Mouse (Mus musculus): ENCODE measurements around the gene Atp5d.

The Atp5d gene

GRCm38 (mm10) chr10:80152071-80152872, 13.8 kb downstream of the Atp5d start:
- in situ Hi-C loops (cut with MboI, MseI): no loop called here

GRCm38 (mm10) chr10:80152873-80153260, 14.4 kb downstream of the Atp5d start:
- in situ Hi-C loops (cut with MboI, MseI): no loop called here

- in situ Hi-C loops (cut with MboI, MseI): no loop called here
Observed at GRCm38 (mm10) chr10:80153713-80154112, 15.3 kb downstream of the Atp5d start.

DNA sequence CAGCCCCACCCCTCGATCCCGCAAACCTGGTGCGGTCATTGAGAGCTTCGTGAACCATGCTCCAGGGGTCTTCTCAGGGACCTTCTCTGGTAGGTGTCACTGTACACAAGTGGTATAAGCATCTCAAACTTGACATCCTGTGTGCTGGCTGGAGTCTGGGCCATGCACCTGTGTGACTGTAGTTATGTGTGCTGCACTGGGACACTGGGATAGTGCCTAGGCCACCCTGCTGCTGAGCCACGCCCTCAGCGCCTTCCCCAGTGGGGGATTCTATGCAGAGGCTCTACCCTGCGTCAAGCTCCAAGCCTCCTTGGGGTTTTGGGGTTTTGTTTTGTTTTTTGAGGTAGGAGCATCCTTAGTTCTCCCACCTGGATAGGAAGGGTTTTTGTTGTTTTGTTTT, 16.0 kb downstream of the Atp5d start:
- in situ Hi-C loops (cut with MboI, MseI): no loop called here

GRCm38 (mm10) chr10:80155277-80155676, 16.8 kb downstream of the Atp5d start:
- in situ Hi-C loops (cut with MboI, MseI): no loop called here

DNA sequence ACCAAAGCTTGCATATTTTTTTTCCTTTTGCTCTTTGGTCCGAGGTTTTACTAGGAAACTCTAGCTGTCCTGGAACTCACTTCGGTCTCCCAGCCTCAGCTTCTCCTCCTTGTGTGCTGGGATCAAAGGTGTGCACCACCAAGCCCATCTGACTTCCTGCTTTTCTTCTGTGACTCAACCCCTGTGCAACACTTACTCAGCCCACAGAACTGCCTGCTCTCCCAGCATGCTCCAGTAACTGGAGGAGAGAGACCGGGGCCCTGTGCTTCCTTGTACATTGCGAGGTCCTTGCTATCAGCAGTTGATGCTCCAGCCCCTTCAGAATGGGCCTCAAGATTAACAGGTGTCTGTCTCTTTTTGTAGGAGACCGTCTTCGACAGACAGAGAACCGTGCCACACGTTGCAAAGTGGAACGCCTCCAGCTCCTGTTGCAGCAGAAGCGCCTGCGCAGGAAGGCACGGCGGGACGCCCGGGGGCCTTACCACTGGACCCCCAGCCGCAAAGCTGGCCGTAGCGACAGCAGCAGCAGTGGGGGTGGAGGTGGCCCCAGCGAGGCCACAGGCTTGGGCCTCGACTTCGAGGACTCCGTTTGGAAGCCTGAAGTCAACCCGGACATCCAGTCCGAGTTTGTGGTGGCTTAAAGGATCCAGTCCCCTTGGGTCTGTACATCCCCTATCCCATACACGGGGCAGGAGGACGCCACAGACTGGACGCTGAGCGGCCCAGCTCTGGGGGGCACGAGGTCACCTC, 17.7 kb downstream of the Atp5d start:
- in situ Hi-C loops (cut with MboI, MseI): no loop called here

DNA sequence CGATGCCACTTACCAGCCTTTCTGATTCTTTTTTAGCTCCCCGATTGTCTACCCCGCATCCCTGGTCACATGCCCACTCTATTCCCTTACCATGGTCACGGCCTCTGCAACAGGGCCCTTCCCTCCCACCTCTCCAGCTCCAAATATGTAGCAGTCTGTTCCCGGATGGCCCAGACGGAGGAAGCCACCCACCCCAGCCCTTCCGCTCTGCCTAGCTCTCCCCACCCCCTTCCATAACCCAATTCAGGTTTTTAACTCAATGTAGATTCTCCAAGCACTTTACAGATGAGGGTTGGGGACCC, 18.3 kb downstream of the Atp5d start:
- in situ Hi-C loops (cut with MboI, MseI): no loop called here

GRCm38 (mm10) chr10:80157141-80157929, 18.9 kb downstream of the Atp5d start:
- in situ Hi-C loops (cut with MboI, MseI): no loop called here

- in situ Hi-C loops (cut with MboI, MseI): no loop called here
Observed at GRCm38 (mm10) chr10:80158307-80158986, 20.0 kb downstream of the Atp5d start.

- in situ Hi-C loops (cut with MboI, MseI): no loop called here
Observed at GRCm38 (mm10) chr10:80159021-80159560, 20.7 kb downstream of the Atp5d start.

DNA sequence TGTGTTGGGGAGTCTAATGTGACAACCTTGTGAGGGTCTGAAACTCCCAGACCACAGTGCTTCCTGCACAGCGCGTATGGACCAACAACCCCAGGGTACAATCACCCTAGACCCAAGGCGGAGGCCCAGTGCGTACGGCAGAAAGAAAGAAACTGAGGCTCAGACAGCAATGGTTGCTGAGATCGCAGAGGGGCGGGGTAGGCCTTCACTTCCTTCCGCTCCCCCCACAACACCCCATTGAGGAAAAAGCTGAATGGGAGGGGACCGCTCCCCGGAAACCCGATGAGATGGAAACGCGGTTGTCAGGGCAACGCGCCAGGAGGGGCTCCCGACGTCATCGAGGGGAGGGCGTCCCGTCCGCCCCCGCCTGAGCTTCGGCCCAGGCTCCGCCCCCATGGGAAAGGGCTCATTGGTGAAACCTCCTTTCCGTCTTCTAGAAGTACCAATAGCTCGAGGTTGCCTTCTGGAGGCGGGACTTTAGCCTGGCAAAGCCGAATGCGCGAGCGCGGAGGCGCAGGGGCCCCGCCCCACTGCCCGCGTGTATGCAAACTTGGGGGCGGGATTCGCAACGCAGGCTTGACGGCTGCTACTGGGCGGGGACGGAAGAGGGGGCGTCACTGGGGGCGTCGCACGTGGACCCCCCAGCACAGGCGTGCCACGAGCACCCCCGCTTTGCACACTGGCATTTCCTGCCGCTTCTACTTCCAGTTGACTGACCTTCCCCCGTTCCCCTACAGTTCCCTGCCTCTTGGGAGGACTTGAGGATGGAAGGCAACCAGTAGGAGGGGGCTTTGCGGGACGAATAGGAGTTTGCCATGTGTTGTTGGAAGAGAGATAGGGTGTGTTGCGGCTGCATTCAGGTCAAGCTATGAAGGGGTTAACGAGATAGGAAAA, 21.4 kb downstream of the Atp5d start:
- in situ Hi-C loops (cut with MboI, MseI): no loop called here

GRCm38 (mm10) chr10:80160455-80161371, 22.3 kb downstream of the Atp5d start:
- in situ Hi-C loops (cut with MboI, MseI): no loop called here

DNA sequence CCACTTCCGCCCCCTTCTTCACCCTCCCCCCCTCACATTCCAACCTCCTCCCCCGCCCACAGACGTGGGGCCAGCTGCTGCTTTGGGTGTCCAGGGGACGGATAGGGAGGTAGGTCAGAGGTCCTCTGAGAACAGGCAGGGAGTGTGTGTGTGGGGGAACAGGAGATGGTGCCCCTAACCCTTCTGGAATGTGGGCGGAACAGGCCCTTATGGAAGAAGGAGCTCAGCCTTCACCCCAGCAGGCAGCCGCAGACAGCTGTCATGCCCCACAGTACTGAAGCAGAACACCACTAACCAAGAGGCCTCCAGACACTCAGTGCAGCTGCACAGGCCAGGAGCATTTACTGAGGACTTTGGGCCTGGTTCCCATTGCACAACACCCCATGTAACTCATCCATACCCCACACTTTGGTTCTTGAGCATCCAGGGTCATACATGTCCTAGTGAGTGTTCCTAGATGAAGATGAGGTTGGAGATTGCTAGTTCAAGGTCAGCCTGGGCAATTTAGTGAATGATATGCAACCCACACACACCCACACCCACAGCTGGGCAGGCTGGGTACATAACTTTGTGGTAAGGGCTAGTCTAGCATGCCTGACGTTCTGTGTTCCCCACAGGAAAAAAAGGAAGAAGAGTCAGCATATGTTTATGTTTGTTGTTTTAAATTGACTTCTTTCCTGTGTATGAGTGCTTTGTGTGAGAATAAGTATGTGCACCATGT, 23.2 kb downstream of the Atp5d start:
- in situ Hi-C loops (cut with MboI, MseI): no loop called here

DNA sequence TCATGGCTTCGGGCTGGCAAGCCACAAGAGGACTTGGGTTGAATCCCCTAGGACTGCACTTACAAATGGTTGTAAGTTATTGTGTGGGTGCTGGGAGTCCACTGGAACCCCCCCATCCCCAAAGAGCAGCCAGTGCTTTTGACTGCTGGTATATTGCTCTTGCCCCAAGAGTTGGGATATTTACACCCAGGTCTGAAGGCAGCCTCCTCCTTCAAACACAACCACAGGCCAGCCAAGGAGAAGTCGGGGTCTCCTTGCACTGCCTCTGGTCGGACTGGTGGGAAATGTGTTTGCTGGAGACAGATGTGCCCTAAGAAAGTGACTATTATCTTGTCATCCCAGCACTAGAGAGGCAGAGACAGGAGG, 23.8 kb downstream of the Atp5d start:
- in situ Hi-C loops (cut with MboI, MseI): no loop called here

DNA sequence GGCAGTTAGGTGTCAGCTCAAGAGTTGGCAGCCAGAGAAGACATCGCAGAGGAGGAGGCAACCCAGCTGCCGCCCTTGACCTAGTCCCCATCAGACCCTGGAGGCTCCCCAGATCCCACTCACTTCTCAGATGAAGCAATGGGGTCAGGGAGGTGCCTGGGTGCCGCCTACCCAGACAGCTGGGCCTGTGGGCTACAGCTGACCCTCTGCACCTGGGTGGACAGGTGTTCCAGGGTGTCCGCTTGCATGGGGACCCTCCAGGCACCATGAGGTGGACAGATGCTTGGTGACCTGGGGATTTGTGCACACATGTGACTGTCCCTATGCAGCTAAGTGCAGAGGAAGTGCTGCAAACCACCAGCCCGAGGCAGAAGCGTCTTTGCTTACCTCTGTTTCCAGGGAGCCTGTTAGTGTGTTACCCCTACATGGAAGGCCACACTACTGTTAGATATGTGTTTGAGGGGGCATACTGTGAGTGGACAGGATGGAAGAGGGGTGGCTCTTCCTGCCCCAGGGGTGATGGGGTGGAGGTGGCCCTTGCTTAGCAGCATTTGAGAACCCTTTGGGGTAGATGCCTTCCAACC, 24.4 kb downstream of the Atp5d start:
- in situ Hi-C loops (cut with MboI, MseI): no loop called here

- in situ Hi-C loops (cut with MboI, MseI): no loop called here
Observed at GRCm38 (mm10) chr10:80163721-80164120, 25.3 kb downstream of the Atp5d start.

- in situ Hi-C loops (cut with MboI, MseI): no loop called here
Observed at GRCm38 (mm10) chr10:80164161-80164997, 25.9 kb downstream of the Atp5d start.

- in situ Hi-C loops (cut with MboI, MseI): no loop called here
Observed at GRCm38 (mm10) chr10:80164998-80165344, 26.5 kb downstream of the Atp5d start.

Data from T-helper 1 cell (primary cell).